Mouse (Mus musculus) cerebellum, adult 2 months (tissue): ENCODE measurements around the gene Agbl4.
A peak's percentile ranks its signal among the peaks of the same experiment; 100 is the strongest.

Experiments used
- CTCF ChIP-seq: fragments of 200-500 bp; IDR thresholded peaks from 2 replicates; pipeline ENCODE4 v1.5.1; 2011; ENCODE audit warnings: low read depth, mild to moderate bottlenecking, control low read depth, low read length, moderate library complexity, borderline replicate concordance; ENCODE audit not compliant: insufficient read depth
- POLR2A ChIP-seq: fragments of 200-500 bp; IDR thresholded peaks from 2 replicates; pipeline ENCODE4 v1.6.1; 2011; ENCODE audit warnings: low read length, control low read depth, borderline replicate concordance; ENCODE audit not compliant: insufficient read depth

DNA sequence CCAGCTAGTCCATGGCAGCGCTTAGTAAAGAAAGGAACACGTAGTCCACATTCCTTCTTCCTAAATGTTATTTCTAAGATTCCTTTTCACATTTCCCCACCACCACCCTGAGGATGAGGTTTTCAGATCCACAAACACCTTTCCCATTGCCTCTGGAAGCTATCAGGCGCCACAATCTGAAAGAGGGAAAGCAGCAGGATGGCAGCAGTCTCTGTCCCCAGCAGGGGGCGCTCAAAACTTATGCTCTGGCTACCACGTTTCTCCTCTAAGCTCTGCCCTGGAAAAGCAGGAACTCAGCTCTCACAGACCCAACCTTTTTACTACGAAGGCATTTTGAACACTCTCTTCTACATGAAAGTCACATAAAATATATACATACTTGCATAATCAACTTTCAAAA lies 1290.2 kb downstream of the Agbl4 start:
- TF ChIP-seq POLR2A (no peak), CTCF (peak; percentile 52)
